Mouse (Mus musculus): ENCODE data around the gene Lgi2.

DNA sequence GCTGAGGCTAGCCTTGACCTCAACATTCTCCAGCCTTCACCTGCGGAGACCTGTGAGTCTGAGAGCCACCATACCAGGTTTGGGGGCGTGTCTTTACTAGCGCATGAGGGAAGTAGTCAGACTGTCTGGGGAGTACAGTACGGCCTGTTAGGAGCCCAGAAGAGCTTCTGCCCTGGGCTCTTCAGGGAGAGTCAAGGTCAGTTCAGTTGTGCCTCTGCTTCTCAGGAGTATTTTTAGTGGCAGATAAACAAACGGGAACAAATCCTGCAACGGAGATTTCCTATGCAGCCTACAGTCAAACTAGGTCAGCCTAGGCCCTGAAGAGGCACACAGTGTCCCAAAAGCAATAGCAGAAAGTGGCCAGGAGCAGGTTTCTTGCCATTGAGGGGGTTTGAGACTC lies 56.8 kb downstream of the Lgi2 start:
- TF ChIP-seq CTCF (IDR thresholded peaks at IDR 0.05; ENCODE audit: low read depth): no peak
- no peak for TF ChIP-seq EP300 (IDR thresholded peaks at IDR 0.05; ENCODE audit: low read depth)

Data from liver, embryonic 14.5 days (tissue).